Mouse (Mus musculus) lung, adult 2 months (tissue): ENCODE data around the gene Nudt2.

Experiments
- CTCF ChIP-seq: fragments of 200-500 bp; IDR thresholded peaks from 2 replicates; pipeline ENCODE4 v1.5.1; 2011; ENCODE audit warnings: mild to moderate bottlenecking, low read length, control low read depth; ENCODE audit not compliant: insufficient read depth
- POLR2A ChIP-seq: fragments of 200-500 bp; IDR thresholded peaks from 2 replicates; pipeline ENCODE4 v1.6.1; 2011; ENCODE audit warnings: low read depth, mild to moderate bottlenecking, control low read depth, low read length, borderline replicate concordance; ENCODE audit errors: extremely low read depth

DNA sequence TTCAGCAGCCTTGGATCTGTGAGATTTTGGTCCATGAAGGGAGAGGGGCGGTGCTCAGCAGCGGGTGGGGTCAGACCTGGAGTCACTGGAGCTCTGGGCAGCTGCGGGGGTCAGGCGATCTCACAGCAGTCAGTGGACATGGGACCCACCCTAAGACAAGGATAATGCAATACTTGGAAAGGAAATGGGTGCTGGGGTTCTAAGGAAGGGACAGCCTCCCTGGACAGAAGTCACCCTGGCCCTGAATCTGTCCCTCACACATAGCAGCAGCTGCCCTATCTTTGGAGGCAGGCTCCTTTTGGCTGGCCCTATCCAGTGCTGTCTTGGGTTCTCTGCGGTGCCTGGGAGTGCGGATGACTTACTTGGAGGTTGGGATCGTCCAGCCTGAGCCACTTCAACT lies 58.9 kb downstream of the Nudt2 start:
- no peak for TF ChIP-seq CTCF
- no peak for TF ChIP-seq POLR2A
